Mouse (Mus musculus) forebrain, embryonic 10.5 days (tissue): ENCODE data around the gene 1700014D04Rik. TPM values are rescaled to one million over a fixed set of nuclear protein-coding genes. Genes with fewer than 3 reads are reported as not detected.
A peak's percentile ranks its signal among the peaks of the same experiment; 100 is the strongest.
"Not testable (repeated sequence)": the region's sequence is repeated elsewhere in the genome, so short reads cannot be mapped to it uniquely, and the experiment has no call there.

Experiments
- DNase-seq: peaks from one replicate; pipeline ENCODE4 v3.0.0-alpha.2; 2017; ENCODE audit warnings: low spot score; ENCODE audit errors: extremely low spot score
- H3K27ac ChIP-seq: fragments of 300-500 bp; sonication (generic); 2 replicates; pipeline ENCODE4 v1.5.1; 2016; ENCODE audit warnings: mild to moderate bottlenecking
- H3K27me3 ChIP-seq: fragments of 300-500 bp; sonication (generic); 2 replicates; pipeline ENCODE4 v1.6.1; 2016; ENCODE audit warnings: mild to moderate bottlenecking; ENCODE audit not compliant: poor library complexity, severe bottlenecking
- H3K36me3 ChIP-seq: fragments of 300-500 bp; sonication (generic); replicated peaks from 2 replicates; pipeline ENCODE4 v1.6.1; 2016; ENCODE audit warnings: mild to moderate bottlenecking, moderate library complexity
- H3K4me1 ChIP-seq: fragments of 300-500 bp; sonication (generic); 2 replicates; pipeline ENCODE4 v1.6.1; 2016
- H3K4me3 ChIP-seq: fragments of 300-500 bp; sonication (generic); 2 replicates; pipeline ENCODE4 v1.5.1; 2016; ENCODE audit warnings: mild to moderate bottlenecking, moderate library complexity
- H3K9me3 ChIP-seq: fragments of 300-500 bp; sonication (generic); 2 replicates; pipeline ENCODE4 v1.6.1; 2016; ENCODE audit warnings: mild to moderate bottlenecking, moderate library complexity
- WGBS: fragments of 180-500 bp; shearing (Covaris S2); methylation state at CpG from one replicate; pipeline ENCODE4 v1.1.7; 2016; 5-methylcytosine and 5-hydroxymethylcytosine counted together
- polyA plus RNA-seq: library from polyadenylated mRNA; unstranded; fragments of >200 nt; fragmentation: Nextera tagmentation; extraction: Ambion mirVana; gene quantifications from 2 replicates; pipeline ENCODE4 v1.2.1, GENCODE M21; 2016

1700014D04Rik gene
- polyA plus RNA-seq, 1 experiment from 2014 or later = not detected

DNA sequence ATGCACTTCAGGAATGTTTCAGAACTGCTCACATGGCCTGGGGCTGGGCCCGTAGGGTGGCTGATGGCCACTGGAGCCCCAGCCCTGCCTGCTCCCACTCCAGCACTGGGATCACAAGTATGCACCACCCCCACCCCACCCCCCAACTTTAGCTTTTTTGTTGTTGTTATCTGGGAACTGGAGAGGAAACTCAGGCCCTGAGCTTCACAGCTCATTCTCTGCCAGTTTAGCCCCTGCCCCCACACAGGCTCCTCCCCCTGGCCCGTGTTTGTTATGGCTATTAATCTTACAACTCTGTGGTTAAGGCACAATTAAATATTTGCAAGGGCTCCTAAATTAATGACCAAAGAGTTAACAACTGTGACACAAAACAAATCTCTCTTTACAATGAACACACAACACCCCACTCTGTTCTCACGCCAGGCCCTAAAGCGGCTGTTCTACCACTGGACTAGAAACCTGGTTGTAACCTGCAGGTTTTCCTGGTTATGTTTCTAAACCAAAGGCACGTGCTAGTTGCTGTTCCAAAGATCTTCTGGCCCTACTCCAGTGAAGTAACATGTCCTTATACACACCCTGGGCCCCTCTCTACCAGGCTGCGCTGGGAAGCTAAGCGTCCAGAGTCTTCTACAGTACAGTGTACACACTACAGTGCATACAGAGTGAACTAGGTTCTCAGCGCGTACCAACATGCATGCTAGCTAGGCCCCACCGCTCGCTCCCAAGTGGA is 20.4 kb upstream of the 1700014D04Rik start:
- Histone ChIP-seq H3K4me1 (peaks cover 49% of the 10 kb centered on the region), H3K9me3 (no peaks in the 10 kb centered on the region), H3K4me3 (peak overlapping the region; percentile 19), H3K27me3 (no peaks in the 10 kb centered on the region), H3K36me3 (peaks cover 37% of the 10 kb centered on the region), H3K27ac (no peak overlapping the region)
- DNase-seq = no peak
- 84% methylated on average over 11 of the region's 11 CpGs for WGBS

DNA sequence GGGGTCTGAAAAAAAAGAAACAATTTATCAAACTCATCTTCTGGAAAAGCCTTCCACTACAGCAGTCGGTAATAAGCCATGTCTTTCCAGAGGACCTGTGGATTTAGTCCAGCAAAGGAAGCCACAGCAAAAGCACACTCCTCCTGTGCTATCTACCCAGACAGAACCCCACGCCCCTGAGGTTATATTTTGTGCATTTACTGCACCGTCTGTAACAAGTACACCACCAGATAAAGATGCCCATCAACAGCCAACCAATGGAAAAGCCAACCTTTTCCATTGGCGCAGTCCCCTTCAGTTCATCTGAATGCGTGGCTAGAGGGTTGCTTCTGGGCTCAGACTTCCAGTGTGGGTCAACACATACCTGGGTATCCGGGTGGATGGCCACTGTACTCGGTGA is 16.2 kb upstream of the 1700014D04Rik start:
- Histone ChIP-seq H3K27ac (no peak overlapping the region), H3K4me3 (no peak overlapping the region), H3K27me3 (no peaks in the 10 kb centered on the region), H3K36me3 (peaks cover 69% of the 10 kb centered on the region), H3K9me3 (no peaks in the 10 kb centered on the region), H3K4me1 (peaks cover 23% of the 10 kb centered on the region)
- 95% methylated on average over 7 of the region's 7 CpGs for WGBS
- no peak for DNase-seq

DNA sequence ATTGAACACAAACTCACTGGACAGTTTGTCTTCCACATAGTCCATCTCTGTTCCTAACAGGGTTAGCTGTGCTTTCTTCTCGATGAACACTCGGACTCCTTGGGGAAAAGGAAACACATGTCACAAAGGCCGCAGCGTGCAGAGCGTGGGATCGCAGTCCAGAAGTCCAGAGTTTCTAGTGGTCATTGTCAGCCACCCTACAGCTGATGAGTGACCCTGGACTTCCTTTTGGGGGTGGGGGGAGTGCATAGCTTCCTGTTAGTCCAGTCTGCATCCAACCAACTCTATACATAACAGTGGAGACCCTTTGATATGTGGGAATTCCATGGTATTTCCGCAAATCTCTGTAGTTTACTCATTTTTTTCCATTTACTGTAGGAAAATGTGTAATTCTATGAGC is 10.4 kb upstream of the 1700014D04Rik start:
- Histone ChIP-seq H3K4me3 (no peak overlapping the region), H3K27me3 (no peaks in the 10 kb centered on the region), H3K27ac (no peak overlapping the region), H3K9me3 (no peaks in the 10 kb centered on the region), H3K4me1 (no peaks in the 10 kb centered on the region), H3K36me3 (peaks cover 78% of the 10 kb centered on the region)
- no peak for DNase-seq
- 94% methylated on average over 7 of the region's 7 CpGs for WGBS

DNA sequence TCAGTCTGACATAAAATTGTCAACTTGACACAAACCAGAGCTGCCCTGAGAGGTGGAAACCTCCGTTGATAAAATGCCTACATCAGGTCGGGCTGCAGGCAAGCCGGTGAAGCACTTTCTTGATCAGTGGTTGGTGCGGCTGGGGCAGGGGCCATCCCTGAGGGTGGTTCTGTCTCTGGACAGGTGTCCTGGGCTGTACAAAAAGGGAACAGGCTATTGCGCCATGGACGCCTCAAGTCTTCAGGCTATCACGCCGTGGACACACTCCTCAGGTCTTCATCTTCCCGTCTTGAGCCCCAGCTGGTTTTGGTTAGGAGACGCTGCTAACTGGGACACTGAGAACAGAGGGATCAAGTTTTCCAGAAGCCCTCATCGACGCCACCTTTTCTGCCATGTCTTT is 3.8 kb upstream of the 1700014D04Rik start:
- H3K27me3 ChIP-seq = no peaks in the 10 kb centered on the region

DNA sequence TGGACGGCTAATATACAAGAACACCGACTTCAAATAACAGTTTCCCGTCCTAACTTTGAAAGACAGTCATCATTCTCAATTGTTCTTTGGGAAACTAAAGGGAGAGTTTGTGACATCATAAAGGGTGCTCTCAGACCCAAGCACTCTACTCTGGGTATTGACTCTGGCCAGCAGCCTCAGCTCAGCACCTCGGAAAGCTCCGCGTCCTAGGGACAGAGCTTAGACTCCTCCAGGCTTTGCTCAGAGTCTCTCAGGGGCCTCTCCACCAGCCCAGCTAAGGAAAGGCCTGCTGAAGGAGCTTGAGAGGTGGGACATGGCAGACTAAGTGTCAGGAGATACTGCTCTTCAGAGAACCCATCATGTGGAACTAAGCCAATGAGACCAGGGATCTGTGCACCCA is 388 bp downstream of the 1700014D04Rik start:
- Histone ChIP-seq H3K27ac (no peak overlapping the region), H3K4me3 (no peak overlapping the region), H3K27me3 (no peaks in the 10 kb centered on the region), H3K36me3 (no peaks in the 10 kb centered on the region), H3K4me1 (0 out of 2 replicates have a peak, but pooled peaks cover 4% of the 10 kb centered on the region), H3K9me3 (no peaks in the 10 kb centered on the region)
- 69% methylated on average over 6 of the region's 6 CpGs for WGBS
- no peak for DNase-seq

More for the DNA sequence above, 3.8 kb upstream of the 1700014D04Rik start:
- 77% methylated on average over 12 of the region's 12 CpGs for WGBS
- Histone ChIP-seq H3K36me3 (peaks cover 18% of the 10 kb centered on the region), H3K4me1 (0 out of 2 replicates have a peak, but pooled peaks cover 4% of the 10 kb centered on the region), H3K9me3 (no peaks in the 10 kb centered on the region), H3K27ac (no peak overlapping the region), H3K4me3 (no peak overlapping the region)
- DNase-seq = no peak

DNA sequence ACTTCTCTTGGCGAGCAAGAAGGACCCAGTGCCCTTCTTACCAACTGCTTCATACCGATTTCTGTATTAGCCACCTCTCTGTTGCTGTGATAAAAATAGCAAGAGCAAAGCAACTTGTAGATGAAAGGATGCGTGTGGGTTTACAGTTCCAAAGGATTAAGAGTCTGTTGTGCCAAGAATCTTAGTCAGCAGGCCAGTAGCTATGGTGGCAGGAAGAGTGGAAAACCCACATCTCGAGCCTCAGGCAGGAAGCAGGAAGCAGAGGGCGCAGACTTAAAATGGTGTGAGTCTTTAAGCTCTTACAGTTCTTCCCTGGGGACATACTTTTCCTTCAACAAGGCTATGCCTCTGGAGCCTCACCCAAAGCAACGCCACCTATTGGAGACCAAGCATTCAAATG is 1.1 kb downstream of the 1700014D04Rik start:
- Histone ChIP-seq H3K9me3 (no peaks in the 10 kb centered on the region), H3K27me3 (no peaks in the 10 kb centered on the region), H3K4me1 (no peaks in the 10 kb centered on the region), H3K4me3 (no peak overlapping the region), H3K27ac (no peak overlapping the region), H3K36me3 (no peaks in the 10 kb centered on the region)
- whole genome bisulfite sequencing = 86% methylated on average over 6 of the region's 6 CpGs
- DNase-seq = no peak

DNA sequence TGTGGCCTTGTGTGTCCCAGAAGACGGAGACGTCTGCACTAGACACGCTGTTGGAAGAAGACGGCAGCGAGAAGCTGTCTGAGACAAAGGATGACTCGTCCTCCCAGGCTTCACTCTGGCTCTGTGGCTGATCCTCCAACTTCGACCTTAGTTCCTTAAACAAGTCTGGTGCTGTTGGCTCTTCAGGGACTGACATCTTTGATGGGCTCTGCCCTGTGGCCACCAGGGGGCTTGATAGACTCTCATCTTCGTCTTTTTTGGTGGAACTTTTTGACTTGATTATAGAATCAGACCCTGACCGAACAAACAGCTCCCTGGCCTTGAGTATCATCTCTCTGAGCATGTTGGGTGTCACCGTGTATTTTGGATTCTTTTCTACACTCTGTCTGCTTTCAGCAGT is 4.9 kb downstream of the 1700014D04Rik start:
- 85% methylated on average over 10 of the region's 10 CpGs for WGBS
- DNase-seq = no peak
- H3K4me1 ChIP-seq = no peaks in the 10 kb centered on the region
- no peaks in the 10 kb centered on the region for H3K27me3 ChIP-seq
- no peaks in the 10 kb centered on the region for H3K36me3 ChIP-seq
- H3K27ac ChIP-seq = no peak overlapping the region
- H3K9me3 ChIP-seq = no peaks in the 10 kb centered on the region
- no peak overlapping the region for H3K4me3 ChIP-seq

DNA sequence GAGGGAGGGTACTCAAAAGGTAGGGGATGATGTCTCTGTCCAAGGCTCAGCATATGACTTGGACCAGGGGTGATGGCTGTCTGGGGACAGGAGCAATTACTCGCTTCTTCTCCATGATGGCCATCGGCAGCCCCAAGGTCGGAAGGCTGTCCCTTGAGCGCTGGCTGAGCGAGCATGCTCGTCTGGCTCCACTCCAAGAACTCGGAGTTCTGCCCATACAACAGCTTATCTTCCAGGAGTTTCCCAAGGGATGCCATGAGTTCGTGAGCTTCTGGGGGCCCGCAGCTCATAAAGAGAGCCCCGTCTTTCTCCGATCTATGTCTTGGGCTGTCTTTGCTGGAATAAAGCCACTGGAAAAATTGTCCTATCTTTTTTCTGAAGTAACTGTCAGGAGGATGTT is 5.5 kb downstream of the 1700014D04Rik start:
- no peak for DNase-seq
- no peaks in the 10 kb centered on the region for H3K27me3 ChIP-seq
- H3K27ac ChIP-seq = no peak overlapping the region
- H3K4me1 ChIP-seq = no peaks in the 10 kb centered on the region
- no peaks in the 10 kb centered on the region for H3K9me3 ChIP-seq
- H3K4me3 ChIP-seq = no peak overlapping the region
- 93% methylated on average over 11 of the region's 11 CpGs for WGBS
- no peaks in the 10 kb centered on the region for H3K36me3 ChIP-seq

DNA sequence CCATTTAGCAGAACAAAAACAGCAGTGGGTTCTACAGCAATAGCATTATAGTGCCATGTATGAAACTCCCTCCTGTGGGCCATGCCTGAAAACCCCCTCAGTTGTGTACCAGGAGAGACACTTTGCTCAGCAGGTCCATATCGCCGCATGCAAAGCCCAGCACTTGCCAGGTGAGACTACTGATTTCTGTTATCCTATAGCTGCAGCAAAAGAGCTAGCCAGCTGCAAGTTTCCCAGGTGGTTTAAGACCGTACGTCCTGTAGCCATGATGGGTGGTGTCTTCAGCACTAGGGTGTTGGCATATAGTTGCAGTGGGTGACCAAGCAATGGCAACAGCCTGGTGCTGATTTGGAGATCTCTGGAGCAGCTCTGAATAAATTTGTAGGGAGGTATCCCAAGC is 7.2 kb downstream of the 1700014D04Rik start:
- Histone ChIP-seq H3K36me3 (no peaks in the 10 kb centered on the region), H3K4me3 (no peak overlapping the region), H3K4me1 (peaks cover 10% of the 10 kb centered on the region), H3K27me3 (no peaks in the 10 kb centered on the region), H3K27ac (no peak overlapping the region), H3K9me3 (no peaks in the 10 kb centered on the region)
- no peak for DNase-seq
- WGBS = 91% methylated on average over 4 of the region's 4 CpGs

DNA sequence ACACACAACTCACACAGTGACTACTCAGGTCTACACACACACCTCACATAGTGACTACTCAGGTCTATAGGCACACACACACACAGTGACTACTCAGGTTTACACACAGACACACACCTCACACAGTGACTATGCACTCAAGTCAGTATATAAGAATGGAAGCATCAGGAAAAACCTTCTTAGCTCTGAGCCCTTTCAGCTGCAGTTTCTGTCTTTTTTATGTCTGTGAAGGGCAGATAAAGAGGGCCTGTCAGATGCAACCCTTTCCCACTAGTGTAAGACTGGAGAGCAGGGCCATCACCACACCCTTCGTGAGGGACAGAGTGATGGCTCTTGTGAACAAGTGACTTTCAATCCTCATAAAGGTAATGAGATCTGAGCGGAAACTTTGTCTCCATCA is 8.1 kb downstream of the 1700014D04Rik start:
- 88% methylated on average over 2 of the region's 2 CpGs for WGBS

DNA sequence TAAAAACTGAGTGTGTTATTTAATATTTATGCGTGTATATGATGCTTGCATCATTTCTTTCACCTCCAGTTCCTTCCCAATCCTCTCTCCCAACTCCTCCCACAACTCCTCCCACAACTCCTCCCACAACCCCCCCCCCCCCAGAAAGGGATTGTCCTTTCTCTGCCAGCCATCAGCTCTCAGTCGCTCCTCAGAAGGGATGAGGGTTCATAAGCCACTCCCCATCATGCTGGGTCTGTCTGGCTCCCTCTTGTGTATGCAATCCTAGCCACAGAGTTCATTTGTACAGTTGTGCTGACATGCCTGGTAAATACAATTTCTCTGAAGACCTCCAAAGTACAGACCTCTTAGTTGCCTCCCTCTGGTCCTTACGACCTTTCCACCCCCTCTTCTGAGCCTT is 11.4 kb downstream of the 1700014D04Rik start:
- no peaks in the 10 kb centered on the region for H3K9me3 ChIP-seq
- no peaks in the 10 kb centered on the region for H3K27me3 ChIP-seq
- H3K4me3 ChIP-seq = no peak overlapping the region
- WGBS = 29% methylated on average over 3 of the region's 3 CpGs
- DNase-seq = peak; percentile 39
- no peak overlapping the region for H3K27ac ChIP-seq
- H3K36me3 ChIP-seq = no peaks in the 10 kb centered on the region
- peaks cover 15% of the 10 kb centered on the region for H3K4me1 ChIP-seq

More for the DNA sequence above, 8.1 kb downstream of the 1700014D04Rik start:
- no peak overlapping the region for H3K4me3 ChIP-seq
- no peak for DNase-seq
- H3K27me3 ChIP-seq = no peaks in the 10 kb centered on the region
- no peak overlapping the region for H3K27ac ChIP-seq
- H3K9me3 ChIP-seq = no peaks in the 10 kb centered on the region
- H3K4me1 ChIP-seq = peaks cover 11% of the 10 kb centered on the region
- no peaks in the 10 kb centered on the region for H3K36me3 ChIP-seq

DNA sequence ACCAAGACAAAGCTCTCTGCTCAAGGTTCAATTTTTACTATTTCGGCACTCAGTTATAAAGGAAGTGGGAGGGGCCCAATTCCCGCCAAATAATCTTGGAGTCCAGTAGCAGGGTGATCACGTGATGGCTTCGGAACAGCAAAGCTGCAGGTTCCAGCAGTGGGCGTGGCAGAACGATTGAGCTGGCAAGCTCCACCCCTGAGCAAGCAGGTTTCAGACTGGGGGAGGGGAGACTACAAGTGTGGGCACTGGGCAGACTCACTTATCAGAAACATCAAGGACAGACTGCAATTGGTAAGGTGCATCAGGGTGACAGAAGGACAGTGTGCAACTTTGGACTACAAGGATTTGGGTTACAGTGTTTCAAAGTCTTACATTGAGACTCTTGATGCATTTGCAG is 12.2 kb downstream of the 1700014D04Rik start:
- 30% methylated on average over 6 of the region's 6 CpGs for WGBS

DNA sequence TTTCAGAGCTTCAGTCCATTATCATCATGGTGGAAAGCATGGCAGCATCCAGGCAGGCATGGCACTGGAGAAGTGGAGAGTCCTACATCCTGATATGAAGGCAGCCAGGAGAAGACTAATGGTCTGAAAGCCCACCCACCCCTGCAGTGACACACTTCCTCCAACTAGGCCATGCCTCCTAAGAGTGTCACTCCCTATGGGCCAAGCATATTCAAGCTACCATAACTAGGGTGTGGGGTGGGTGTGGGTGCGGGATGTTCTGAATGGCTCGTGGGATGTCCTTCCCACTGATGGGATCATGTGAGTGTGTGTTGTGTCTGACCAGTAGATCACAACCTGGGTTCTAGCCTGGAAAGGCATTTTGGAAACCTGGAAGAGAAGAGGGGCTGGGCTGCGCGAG is 12.6 kb downstream of the 1700014D04Rik start:
- H3K27me3 ChIP-seq = no peaks in the 10 kb centered on the region
- peaks cover 15% of the 10 kb centered on the region for H3K4me1 ChIP-seq
- DNase-seq = no peak
- WGBS = 75% methylated on average over 4 of the region's 4 CpGs
- no peaks in the 10 kb centered on the region for H3K36me3 ChIP-seq
- no peaks in the 10 kb centered on the region for H3K9me3 ChIP-seq
- no peak overlapping the region for H3K27ac ChIP-seq
- H3K4me3 ChIP-seq = no peak overlapping the region

More for the DNA sequence above, 12.2 kb downstream of the 1700014D04Rik start:
- not testable (repeated sequence) for H3K9me3 ChIP-seq, DNase-seq, H3K27ac ChIP-seq, H3K4me3 ChIP-seq, H3K36me3 ChIP-seq, H3K27me3 ChIP-seq
- peaks cover 15% of the 10 kb centered on the region for H3K4me1 ChIP-seq
